Mouse (Mus musculus): ENCODE data around the gene Rbpjl.

GRCm38 (mm10) chr2:164359031-164359430 is 43.9 kb upstream of the Rbpjl start:
- TF ChIP-seq CTCF (IDR thresholded peaks at IDR 0.05; ENCODE audit: low read depth): no peak
- TF ChIP-seq EP300 (optimal IDR thresholded peaks at IDR 0.05): no peak

All from stomach, postnatal 0 days (tissue).